Mouse (Mus musculus) cerebellum, adult 2 months (tissue): ENCODE measurements around the gene Srpk2.

Experiments used
- CTCF ChIP-seq: fragments of 200-500 bp; IDR thresholded peaks from 2 replicates; pipeline ENCODE4 v1.5.1; 2011; ENCODE audit warnings: low read depth, mild to moderate bottlenecking, control low read depth, low read length, moderate library complexity, borderline replicate concordance; ENCODE audit not compliant: insufficient read depth
- POLR2A ChIP-seq: fragments of 200-500 bp; IDR thresholded peaks from 2 replicates; pipeline ENCODE4 v1.6.1; 2011; ENCODE audit warnings: low read length, control low read depth, borderline replicate concordance; ENCODE audit not compliant: insufficient read depth

DNA sequence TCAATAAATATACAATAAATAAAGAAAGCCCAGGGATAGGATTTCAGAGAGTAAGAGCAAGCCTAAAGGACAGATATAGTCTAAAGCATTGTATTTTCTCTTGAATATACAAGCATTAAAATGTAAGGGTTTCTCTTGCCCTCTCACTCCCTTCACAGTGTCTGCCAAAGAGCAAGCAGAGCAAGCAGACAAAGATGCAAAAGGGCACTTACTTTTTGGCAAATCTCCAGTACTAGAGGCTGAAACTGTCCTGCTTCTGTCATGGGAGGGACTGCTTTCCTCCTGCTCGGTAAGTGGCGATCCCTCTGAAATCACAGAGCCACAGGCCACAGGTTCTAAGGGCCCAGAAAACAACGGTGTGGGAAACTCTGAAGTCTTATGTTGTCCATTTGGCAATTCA is 160.5 kb downstream of the Srpk2 start:
- TF ChIP-seq CTCF = no peak
- no peak for TF ChIP-seq POLR2A
